In genomic region chr13:47398976-47399375, GRCm38 (mm10) we compare ENCODE assay signal across 24 mouse cellular contexts.
DNase-seq lines count a peak whose midpoint lies in the region; ATAC-seq and TF ChIP-seq lines count a peak whose summit lies in the region.
"Had no signal": no experiment of that assay in that cellular context is flagged by ENCODE, and none has a peak within 500 bp of the region (broad histone marks: within the 10 kb centered on the region; RNA-seq: fewer than 3 reads in every experiment).

No protein-coding gene starts in this region.

- H3K9ac ChIP-seq in hindbrain, embryonic 15.5 days = no peak overlapping the region
- H3K9ac ChIP-seq in midbrain, postnatal 0 days (replicated peaks; ENCODE audit: low read length, poor library complexity, severe bottlenecking) = no peak overlapping the region
- H3K9ac ChIP-seq in midbrain, embryonic 15.5 days = no peak overlapping the region
- H3K9ac ChIP-seq: embryonic facial prominence, embryonic 12.5 days; forebrain, embryonic 12.5 days had no signal

- TF ChIP-seq CTCF in midbrain, postnatal 0 days (IDR thresholded peaks at IDR 0.05) = no peak

- H3K27ac ChIP-seq in hindbrain, embryonic 15.5 days (replicated peaks) = peak overlapping the region; percentile 26; the same call in 1 of the 2 replicates
- H3K27ac ChIP-seq in hindbrain, embryonic 10.5 days = no peak overlapping the region
- H3K27ac ChIP-seq in midbrain, postnatal 0 days (ENCODE audit: low read depth, low read length) = no peak overlapping the region
- no peak overlapping the region for H3K27ac ChIP-seq in midbrain, embryonic 15.5 days
- H3K27ac ChIP-seq: embryonic facial prominence, embryonic 12.5 days; heart, embryonic 10.5 days had no signal

- no peaks in the 10 kb centered on the region for H3K36me3 ChIP-seq in hindbrain, embryonic 15.5 days
- no peaks in the 10 kb centered on the region for H3K36me3 ChIP-seq in hindbrain, embryonic 10.5 days
- H3K36me3 ChIP-seq in midbrain, postnatal 0 days (ENCODE audit: insufficient read depth, low read length) = no peaks in the 10 kb centered on the region
- no peaks in the 10 kb centered on the region for H3K36me3 ChIP-seq in midbrain, embryonic 15.5 days (replicated peaks)
- H3K36me3 ChIP-seq: embryonic facial prominence, embryonic 12.5 days; forebrain, embryonic 12.5 days; G1E; heart, embryonic 10.5 days had no signal

- H3K4me1 ChIP-seq in hindbrain, embryonic 15.5 days (replicated peaks) = peaks cover 9% of the 10 kb centered on the region; the same call in 1 of the 2 replicates
- 0 out of 2 replicates have a peak, but pooled peaks cover 4% of the 10 kb centered on the region for H3K4me1 ChIP-seq in hindbrain, embryonic 10.5 days (replicated peaks)
- H3K4me1 ChIP-seq in midbrain, postnatal 0 days (ENCODE audit: insufficient read depth, low read length) = no peaks in the 10 kb centered on the region
- no peaks in the 10 kb centered on the region for H3K4me1 ChIP-seq in midbrain, embryonic 15.5 days
- H3K4me1 ChIP-seq: embryonic facial prominence, embryonic 12.5 days; heart, embryonic 10.5 days had no signal

- no peaks in the 10 kb centered on the region for H3K27me3 ChIP-seq in hindbrain, embryonic 15.5 days
- no peaks in the 10 kb centered on the region for H3K27me3 ChIP-seq in hindbrain, embryonic 10.5 days (ENCODE audit: insufficient read depth, poor library complexity, severe bottlenecking)
- H3K27me3 ChIP-seq in midbrain, postnatal 0 days (ENCODE audit: insufficient read depth, low read length) = no peaks in the 10 kb centered on the region
- no peaks in the 10 kb centered on the region for H3K27me3 ChIP-seq in midbrain, embryonic 15.5 days (replicated peaks)
- H3K27me3 ChIP-seq: embryonic facial prominence, embryonic 12.5 days had no signal

- no peaks in the 10 kb centered on the region for H3K9me3 ChIP-seq in hindbrain, embryonic 15.5 days
- no peaks in the 10 kb centered on the region for H3K9me3 ChIP-seq in hindbrain, embryonic 10.5 days
- H3K9me3 ChIP-seq in midbrain, postnatal 0 days (ENCODE audit: low read length) = no peaks in the 10 kb centered on the region
- H3K9me3 ChIP-seq in midbrain, embryonic 15.5 days = no peaks in the 10 kb centered on the region
- H3K9me3 ChIP-seq: forebrain, embryonic 12.5 days; G1E; heart, embryonic 10.5 days had no signal

- peak; percentile 29 to 39 for DNase-seq in cerebellum, postnatal 10 days
- no peak for DNase-seq in cerebellum, postnatal 4 days (ENCODE audit: low spot score in 2 of 2)
- no peak for DNase-seq in hindbrain, embryonic 10.5 days (ENCODE audit: low spot score)
- DNase-seq in midbrain, postnatal 0 days (ENCODE audit: low spot score) = peak; percentile 58
- DNase-seq in retina, postnatal 1 day = peak; percentile 79
- DNase-seq: adrenal gland, adult 8-10 months; adrenal gland, postnatal 36 days; B cell, adult 2 months; cerebellum, adult 11 months; cerebellum, adult 9-10 months; embryo, embryonic 11 days; gastrocnemius, postnatal 10 days; heart, adult 18-20 months; heart, postnatal 10 days; heart, postnatal 4 days had no signal

- WGBS in hindbrain, embryonic 15.5 days = 63% methylated on average over 5 of the region's 5 CpGs
- WGBS in hindbrain, embryonic 10.5 days = 88% methylated on average over 5 of the region's 5 CpGs
- 85% methylated on average over 5 of the region's 5 CpGs for WGBS in midbrain, postnatal 0 days
- 84% methylated on average over 5 of the region's 5 CpGs for WGBS in midbrain, embryonic 15.5 days

- no peak for ATAC-seq in hindbrain, embryonic 15.5 days (ENCODE audit: low FRiP score, low read depth)
- ATAC-seq in midbrain, postnatal 0 days (ENCODE audit: low FRiP score) = no peak
- ATAC-seq in midbrain, embryonic 15.5 days (replicated peaks) = no peak
- ATAC-seq: CD4-positive, CD25-positive, alpha-beta regulatory T cell, adult 4 months; forebrain, embryonic 16.5 days; inflammation-experienced regulatory T-cells, adult 6 months had no signal

- no peak overlapping the region for H3K4me3 ChIP-seq in hindbrain, embryonic 15.5 days
- no peak overlapping the region for H3K4me3 ChIP-seq in hindbrain, embryonic 10.5 days
- H3K4me3 ChIP-seq in midbrain, postnatal 0 days (ENCODE audit: low read depth, low read length) = no peak overlapping the region
- H3K4me3 ChIP-seq in midbrain, embryonic 15.5 days = no peak overlapping the region
- H3K4me3 ChIP-seq: embryonic facial prominence, embryonic 12.5 days; forebrain, embryonic 12.5 days; heart, embryonic 10.5 days had no signal

- no peak overlapping the region for H3K4me2 ChIP-seq in hindbrain, embryonic 15.5 days
- no peak overlapping the region for H3K4me2 ChIP-seq in midbrain, postnatal 0 days (ENCODE audit: low read depth, low read length, poor library complexity, severe bottlenecking)
- H3K4me2 ChIP-seq in midbrain, embryonic 15.5 days = no peak overlapping the region
- H3K4me2 ChIP-seq: embryonic facial prominence, embryonic 12.5 days; forebrain, embryonic 12.5 days had no signal

Comparison
In these comparisons a context has a peak if more than half of its experiments do, and no peak if none do; other contexts are left out.
1. DNase-seq: peak in cerebellum, postnatal 10 days (2 of 2), midbrain, postnatal 0 days (single experiment) and retina, postnatal 1 day (single experiment); none in cerebellum, postnatal 4 days (0 of 2) and hindbrain, embryonic 10.5 days (single experiment).